Mouse (Mus musculus) brown adipose tissue, adult 24 weeks (tissue): ENCODE measurements around the gene Gm42372. TPM values are rescaled to one million over a fixed set of nuclear protein-coding genes. Genes with fewer than 3 reads are reported as not detected.

Experiments
- H3K27ac ChIP-seq: fragments of 200-500 bp; replicated peaks from 2 replicates; pipeline ENCODE4 v1.5.1; 2012; ENCODE audit warnings: low read depth, mild to moderate bottlenecking, low read length
- H3K4me1 ChIP-seq: fragments of 200-500 bp; 2 replicates; pipeline ENCODE4 v1.6.1; 2012; ENCODE audit warnings: low read length, mixed read lengths; ENCODE audit not compliant: control insufficient read depth, insufficient read depth, insufficient read length
- H3K4me3 ChIP-seq: fragments of 200-500 bp; 2 replicates; pipeline ENCODE4 v1.5.1; 2012; ENCODE audit warnings: low read depth, mild to moderate bottlenecking, low read length, moderate library complexity; ENCODE audit not compliant: insufficient read depth
- polyA plus RNA-seq: library from polyadenylated mRNA; stranded (reverse); fragments of >200 nt; gene quantifications from 2 replicates; pipeline ENCODE4 v1.2.4, GENCODE M21; 2012; ENCODE audit not compliant: missing spikeins, insufficient read depth, insufficient read length

Gene Gm42372
- polyA plus RNA-seq, 1 experiment: not detected

- Histone ChIP-seq H3K27ac (peak within 1 kb of the TSS; percentile 95), H3K4me3 (peak within 1 kb of the TSS; percentile 95), H3K4me1 (peaks cover 35% of the 10 kb centered on the region)
Observed at GRCm38 (mm10) chr7:17027588-17028343, 44.9 kb downstream of the Gm42372 start, which contains the start of gene Ppp5c. TSS of gene Ppp5c (minus strand) at chr7:17027924.

- Histone ChIP-seq H3K4me3 (no peak overlapping the region), H3K27ac (no peak overlapping the region), H3K4me1 (peaks cover 26% of the 10 kb centered on the region)
Observed at GRCm38 (mm10) chr7:17028923-17029322, 46.0 kb downstream of the Gm42372 start.

GRCm38 (mm10) chr7:17030239-17030638 lies 47.4 kb downstream of the Gm42372 start:
- H3K27ac ChIP-seq: no peak overlapping the region
- peaks cover 14% of the 10 kb centered on the region for H3K4me1 ChIP-seq
- no peak overlapping the region for H3K4me3 ChIP-seq

Other genes starting within 250 kb of the Gm42372 start
- 80.6 and 87.2 TPM in 2 replicates for gene Ap2s1, start 244.7 kb upstream of the Gm42372 start, polyA plus RNA-seq
- gene Slc1a5, start 201.7 kb upstream of the Gm42372 start, polyA plus RNA-seq: 297 and 414 TPM in 2 replicates
- gene Strn4, start 167.2 kb upstream of the Gm42372 start, polyA plus RNA-seq: 19.4 and 21.5 TPM in 2 replicates
- gene Fkrp, start 166.4 kb upstream of the Gm42372 start, polyA plus RNA-seq: 8.4 and 11.1 TPM in 2 replicates
- gene Prkd2, start 140.2 kb upstream of the Gm42372 start, polyA plus RNA-seq: 8.5 and 11.3 TPM in 2 replicates
- gene Dact3, start 107.8 kb upstream of the Gm42372 start, polyA plus RNA-seq: 0.79 and 2.1 TPM in 2 replicates
- gene Gng8, start 91.3 kb upstream of the Gm42372 start, polyA plus RNA-seq: not detected in 2 replicates
- gene Ptgir, start 76.6 kb upstream of the Gm42372 start, polyA plus RNA-seq: 1.9 and 2.8 TPM in 2 replicates
- gene Calm3, start 59.0 kb upstream of the Gm42372 start, polyA plus RNA-seq: 210 and 222 TPM in 2 replicates
- gene Pnmal2, start 38.4 kb upstream of the Gm42372 start, polyA plus RNA-seq: not detected in 2 replicates
- not detected in 2 replicates for gene Pnmal1, start 23.4 kb upstream of the Gm42372 start, polyA plus RNA-seq
- 0.28 and 0.54 TPM in 2 replicates for gene Ccdc8, start 9.6 kb downstream of the Gm42372 start, polyA plus RNA-seq
- 36.7 and 41.0 TPM in 2 replicates for gene Ppp5c, start 44.8 kb downstream of the Gm42372 start, polyA plus RNA-seq
- gene Hif3a, start 79.3 kb downstream of the Gm42372 start, polyA plus RNA-seq: 0.25 TPM in 1 of 2 replicates, not detected in the other
- not detected in 2 replicates for gene Psg16, start 91.0 kb downstream of the Gm42372 start, polyA plus RNA-seq
- gene Ceacam3, start 167.2 kb downstream of the Gm42372 start, polyA plus RNA-seq: not detected in 2 replicates
- gene Psg29, start 220.4 kb downstream of the Gm42372 start, polyA plus RNA-seq: not detected in 2 replicates